Mouse (Mus musculus) monocyte, adult 2 months (primary cell): ENCODE data around the gene Slc12a3.

Experiments used
- DNase-seq, 2 experiments: peaks; one replicate each; pipeline ENCODE4 v3.0.0; 2022; ENCODE audit warnings: low spot score in 2 of 2, low read depth in 1 of 2

Gene Slc12a3

DNA sequence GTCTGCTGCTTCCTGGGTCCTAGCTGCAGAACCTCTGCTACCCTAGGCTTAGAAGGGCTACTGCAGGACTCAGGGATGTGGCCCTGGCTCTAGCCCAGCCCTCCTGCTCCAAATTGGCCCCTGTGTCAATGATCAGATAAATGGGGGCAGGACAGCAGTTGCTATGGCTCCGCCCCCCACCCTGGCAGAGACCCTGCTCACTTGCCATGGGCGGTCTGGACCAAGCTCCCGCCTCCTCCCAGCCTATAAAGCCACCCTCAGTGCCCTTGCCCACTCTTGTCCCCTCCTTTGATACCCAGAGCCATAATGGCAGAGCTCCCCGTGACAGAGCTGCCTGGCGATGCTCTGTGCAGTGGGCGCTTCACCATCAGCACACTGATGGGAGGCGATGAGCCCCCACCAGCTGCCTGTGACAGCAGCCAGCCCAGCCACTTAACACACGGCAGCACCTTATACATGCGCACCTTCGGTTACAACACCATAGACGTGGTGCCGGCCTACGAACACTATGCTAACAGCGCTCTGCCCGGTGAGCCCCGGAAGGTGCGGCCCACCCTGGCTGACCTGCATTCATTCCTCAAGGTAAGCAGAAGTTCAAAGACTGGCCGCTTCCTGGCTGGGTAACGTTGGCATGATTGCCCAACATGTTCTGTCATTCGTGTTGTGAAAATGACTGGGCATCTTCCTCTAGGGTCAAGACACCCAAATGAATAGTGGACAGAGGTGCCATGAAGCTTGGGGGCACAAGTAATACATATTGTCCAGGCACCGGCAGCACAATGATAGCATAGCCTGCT lies at the start of gene Slc12a3:
Gene Slc12a3, plus strand, starts transcription at position 270 of the 797 bp plus-strand sequence.
- no peak for DNase-seq

DNA sequence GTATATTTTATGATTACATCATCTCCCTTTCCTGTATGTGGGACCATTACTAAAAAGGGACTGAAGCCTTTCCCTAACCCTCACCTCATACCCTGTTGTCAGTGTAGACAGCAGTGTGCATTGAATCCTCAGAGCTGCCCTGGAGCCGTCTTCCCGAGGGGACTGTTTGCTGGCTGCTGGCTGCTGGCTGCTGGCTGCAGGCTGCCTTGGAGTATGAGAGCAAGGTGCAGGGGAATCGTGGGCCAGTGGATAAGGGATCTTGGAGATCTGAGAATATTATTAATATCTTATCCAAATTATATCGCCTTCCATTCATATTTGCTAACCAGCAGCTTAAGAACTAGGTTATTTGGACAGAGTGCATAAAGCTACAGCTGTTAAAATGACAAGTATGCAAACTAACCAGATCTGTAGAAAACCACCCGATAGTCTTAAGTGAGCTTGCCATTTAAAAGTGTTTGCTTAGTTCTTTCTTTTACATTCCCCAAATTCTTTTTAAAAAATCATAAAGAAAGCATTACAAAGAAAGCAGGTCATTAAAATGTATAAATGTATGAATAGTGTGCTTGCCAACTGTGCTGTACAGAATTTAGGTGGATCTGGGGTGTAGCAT lies 48.9 kb upstream of the Slc12a3 start:
- no peak for DNase-seq

DNA sequence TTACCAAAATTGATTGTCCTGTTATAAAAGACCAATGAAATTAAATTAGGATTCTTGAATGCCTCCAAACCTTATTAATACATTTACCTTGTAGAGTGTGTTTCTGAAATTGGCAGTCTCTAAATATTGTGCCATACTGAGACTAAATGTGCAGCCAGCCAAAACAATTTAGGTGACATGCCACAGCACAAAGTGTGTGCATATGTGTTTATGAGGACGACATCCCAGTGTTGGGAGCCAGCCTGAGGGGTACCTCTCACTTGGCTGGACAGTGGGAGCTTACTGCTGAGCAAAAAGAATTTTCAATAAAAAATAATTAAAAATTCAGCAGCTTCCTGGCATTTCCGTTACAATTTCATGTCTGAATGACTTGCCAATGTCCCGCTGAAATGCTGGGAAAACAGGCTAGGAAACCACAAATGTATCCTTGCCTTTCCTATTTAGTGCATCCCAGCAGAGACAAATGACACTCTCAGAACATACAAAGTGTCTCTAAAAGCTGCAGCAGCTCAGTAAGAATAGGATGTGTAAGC lies 46.5 kb upstream of the Slc12a3 start:
- DNase-seq = no peak

DNA sequence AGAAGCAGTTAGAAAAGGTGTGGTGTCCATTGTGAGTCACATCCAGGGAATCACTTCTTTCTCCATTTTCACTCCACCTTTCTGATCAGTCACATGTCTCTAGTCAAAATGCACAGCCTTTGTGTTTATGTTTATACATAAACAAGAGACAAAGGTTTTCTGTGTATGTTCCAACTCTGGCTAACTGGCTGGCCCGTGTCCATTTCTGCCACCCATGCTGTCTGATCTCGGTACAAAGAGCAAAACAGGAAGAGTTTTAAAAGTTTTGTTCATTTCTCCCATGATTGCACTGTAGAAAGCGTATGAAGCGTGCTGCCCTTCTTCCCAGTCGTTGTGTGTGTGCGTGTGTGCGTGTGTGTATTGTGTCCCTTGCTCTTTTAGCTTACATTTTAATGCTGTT lies 44.8 kb upstream of the Slc12a3 start:
- DNase-seq = no peak

DNA sequence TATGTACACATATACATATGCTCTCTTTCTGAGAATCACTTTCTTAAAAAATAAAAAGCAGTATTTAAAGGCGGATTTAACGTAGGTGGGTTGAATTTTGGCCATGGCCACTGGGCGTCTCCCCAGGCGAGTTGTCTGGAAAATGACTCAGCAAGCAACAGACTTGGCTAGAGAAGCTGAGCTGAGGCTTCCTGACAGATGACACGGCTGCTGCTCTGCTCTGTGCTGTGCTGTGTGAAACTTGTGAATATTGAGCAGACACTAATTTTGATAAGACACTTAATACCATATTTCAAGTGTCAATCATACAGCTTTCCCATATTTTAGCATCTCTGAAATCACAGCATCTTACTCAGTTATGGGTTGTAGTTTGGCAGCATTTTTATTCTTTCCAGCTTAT lies 38.4 kb upstream of the Slc12a3 start:
- DNase-seq = no peak

DNA sequence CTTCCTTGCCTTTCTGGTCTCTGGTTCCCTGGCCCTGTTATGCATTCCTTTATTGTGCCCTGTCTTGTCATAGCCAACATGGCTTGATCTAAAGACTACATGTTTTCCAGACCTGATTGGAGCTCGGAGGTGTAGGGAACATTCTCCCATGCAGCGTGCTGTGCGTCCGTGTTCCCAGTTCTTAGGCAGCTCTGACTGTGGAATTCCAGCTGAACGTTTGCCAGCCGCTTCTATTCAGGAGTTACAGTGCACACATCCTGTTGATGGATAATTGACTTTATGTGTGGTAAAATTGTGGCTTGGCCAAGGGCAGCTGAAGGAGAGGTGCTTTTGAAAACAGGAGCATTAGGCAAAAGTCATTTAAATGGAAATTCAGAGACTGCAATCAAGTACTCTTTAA lies 36.9 kb upstream of the Slc12a3 start:
- DNase-seq = no peak

DNA sequence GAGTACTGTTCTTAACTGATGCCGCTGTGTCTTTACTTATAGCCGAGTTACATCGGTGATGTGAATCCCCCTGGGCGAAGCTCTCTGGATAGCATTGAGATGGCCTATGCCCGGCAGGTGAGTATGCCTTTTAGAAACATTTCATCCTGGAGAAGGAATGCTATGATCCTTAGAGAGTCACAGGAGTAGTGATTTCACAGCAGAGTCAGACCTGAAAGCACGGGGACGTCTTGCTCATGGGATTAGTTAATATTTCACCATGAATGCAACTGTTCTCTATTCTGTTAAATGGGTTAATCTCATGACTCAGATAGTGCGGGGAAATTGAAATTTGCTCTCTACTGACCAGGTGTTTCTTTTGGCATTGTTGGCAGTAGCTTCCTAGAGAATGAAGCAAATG lies 36.4 kb upstream of the Slc12a3 start:
- no peak for DNase-seq

DNA sequence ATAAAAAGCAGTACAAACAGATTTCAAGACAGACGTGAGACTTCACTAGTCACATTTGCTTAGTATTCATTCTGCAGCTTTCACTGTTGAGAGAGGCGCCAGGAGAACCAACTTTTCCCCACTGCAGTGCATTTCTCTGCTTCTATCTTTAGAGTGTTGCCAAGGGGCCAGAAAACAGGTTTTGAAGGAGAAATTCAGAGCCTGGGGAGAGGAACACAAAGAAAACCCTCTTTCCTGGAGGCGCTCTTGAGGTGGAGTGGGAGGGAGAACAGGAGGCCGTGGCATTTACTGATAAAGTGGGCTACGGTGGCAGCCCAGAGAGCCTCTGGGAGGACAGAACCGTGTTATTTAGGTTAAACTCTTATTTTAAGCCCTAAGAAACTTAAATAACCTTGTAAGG lies 33.3 kb upstream of the Slc12a3 start:
- no peak for DNase-seq

DNA sequence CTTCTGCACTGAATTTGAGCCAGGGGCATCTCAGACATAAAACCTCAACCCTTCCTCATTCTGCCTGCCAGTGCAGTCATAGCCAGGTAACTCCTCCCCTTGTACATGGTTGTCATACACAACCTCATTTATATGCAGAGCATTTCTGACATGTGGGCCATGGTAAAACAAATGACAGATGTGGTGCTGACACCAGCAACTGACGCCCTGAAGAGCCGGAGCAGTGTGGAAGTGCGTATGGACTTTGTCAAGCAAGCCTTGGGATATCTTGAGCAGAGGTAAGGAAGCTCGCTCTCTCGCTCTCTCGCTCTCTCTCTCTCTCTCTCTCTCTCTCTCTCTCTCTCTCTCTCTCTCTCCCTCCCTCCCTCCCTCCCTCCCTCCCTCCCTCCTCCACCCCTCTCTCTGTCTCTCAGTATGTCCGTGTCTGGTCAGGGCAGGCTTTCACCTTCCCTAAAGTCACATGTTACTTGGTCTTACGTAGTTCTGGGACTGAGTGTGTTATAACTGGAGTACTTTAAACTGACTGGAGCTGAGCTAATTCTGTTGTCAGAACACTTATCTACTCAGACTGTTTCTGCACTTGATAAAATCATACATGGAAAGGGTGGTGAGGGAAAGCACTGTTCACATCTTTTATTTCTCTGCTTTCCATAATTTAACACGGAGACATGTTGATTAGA lies 32.5 kb upstream of the Slc12a3 start:
- no peak for DNase-seq

DNA sequence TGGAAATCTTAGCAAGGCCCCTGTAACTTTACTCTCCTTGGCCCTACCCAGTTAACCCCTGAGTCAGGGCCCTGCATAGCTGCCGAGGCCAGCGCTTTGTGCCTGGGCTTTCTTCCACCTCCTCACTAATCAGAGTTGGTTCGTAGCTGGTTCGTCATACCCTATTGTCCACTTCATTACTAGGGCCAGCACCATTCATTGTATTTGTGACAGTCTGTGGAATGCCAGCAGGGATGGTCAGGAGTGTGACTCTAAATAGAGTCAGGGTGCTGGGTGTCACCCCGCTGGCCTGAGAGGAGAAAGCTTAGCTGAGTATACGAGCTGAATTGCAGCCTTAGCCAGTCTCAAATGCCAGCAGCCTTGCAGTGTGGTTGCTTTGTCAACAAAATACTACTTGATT lies 31.9 kb upstream of the Slc12a3 start:
- no peak for DNase-seq

DNA sequence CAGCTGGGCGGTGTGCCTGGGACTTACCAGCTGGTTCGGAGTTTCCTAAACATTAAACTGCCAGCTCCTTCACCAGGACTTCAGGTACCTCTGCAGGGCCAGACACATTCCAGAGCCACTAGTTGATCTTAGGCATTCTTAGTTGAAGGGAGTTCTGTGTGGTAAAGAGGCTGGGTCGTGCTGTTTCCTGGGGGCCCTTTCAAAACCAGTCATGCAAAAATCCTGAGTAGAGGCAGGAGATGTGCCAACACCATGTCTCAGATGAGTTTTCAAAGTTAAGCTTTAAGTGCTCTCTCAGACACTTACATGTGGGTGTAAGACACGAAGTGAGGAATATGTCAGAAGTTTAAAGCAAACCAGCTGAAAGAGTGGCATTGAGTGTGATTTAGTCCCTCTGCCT lies 28.2 kb upstream of the Slc12a3 start:
- no peak for DNase-seq

DNA sequence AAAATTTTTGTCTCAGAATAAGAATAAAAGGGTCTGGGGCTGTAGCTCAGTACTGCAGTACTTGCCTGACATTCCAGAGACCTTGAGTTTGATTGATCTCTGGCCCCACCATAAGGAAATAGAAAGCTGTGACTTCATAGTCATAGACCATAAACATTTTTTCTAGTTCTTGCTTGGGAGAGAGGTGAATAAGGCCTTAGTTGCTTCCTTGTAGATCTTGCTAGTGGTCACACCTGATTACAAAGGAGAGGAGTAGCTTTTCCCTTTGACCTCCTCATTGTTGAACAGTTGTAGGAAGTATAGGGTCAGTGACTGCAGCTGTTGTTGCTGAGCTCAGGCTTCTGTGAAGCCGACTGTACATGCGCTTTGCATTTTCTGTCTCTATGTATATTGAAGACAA lies 24.6 kb upstream of the Slc12a3 start:
- no peak for DNase-seq

DNA sequence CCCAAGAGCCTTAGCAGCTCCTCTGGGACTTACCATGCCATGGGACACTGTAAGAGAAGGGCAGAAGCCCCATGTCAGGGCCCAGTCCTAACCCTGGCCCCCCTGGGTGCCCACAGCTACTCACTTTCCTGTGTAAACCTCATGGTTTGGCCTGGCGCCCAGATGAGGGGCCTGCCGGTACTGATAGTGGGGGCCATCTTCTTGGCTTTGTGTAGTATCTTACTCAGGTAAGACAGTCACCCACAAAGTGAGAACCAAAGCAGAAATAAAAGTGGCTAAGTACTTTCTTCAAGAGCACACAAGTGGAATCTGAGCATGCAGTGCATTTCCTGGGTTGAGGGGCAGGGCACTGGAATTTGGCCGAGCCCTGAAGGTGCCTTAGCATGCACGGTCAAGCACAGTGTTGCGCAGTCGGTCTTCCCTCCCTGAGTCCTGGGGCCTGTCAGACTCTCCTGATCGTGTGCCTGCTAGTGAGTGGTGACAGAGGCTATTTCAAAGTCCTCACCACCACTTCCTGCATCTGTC lies 21.9 kb upstream of the Slc12a3 start:
- DNase-seq = no peak

DNA sequence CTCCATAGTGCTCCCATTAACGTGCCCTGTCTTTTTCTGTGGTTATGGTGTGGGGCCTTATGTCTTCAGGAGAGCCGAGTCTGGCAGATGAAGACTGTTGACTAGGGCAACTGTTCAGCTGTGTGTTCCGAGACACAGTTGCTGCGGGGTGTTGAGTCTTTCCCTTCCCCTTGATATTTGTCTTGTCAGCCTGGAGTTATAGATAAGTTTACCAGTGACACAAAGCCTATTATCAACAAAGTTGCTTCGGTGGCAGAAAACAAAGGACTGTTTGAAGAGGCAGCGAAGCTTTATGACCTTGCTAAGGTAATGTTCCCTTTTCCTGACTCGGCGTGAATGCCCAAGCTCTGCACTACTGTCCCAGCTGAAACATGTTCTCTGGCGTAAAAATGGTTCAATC lies 21.3 kb upstream of the Slc12a3 start:
- DNase-seq = no peak

DNA sequence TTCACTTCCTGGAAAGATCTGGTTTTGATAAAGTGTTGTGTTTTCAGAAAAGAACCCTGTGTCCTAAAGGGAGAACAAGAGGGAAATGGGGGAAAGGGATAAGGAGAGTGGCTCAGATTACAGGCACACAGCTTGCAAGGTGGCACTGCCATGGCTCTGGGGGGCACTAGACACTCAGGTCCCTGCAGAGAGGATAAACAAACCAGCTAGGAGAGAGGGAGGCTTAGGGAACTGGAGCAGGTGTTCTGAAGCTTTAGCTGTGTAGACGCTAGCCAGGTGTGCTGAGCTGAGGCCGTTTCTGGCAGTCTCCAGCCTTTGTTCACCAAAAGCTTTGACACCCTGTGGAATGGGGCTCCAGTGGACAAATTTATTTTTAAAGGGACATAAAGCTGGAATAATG lies 14.9 kb upstream of the Slc12a3 start:
- no peak for DNase-seq

DNA sequence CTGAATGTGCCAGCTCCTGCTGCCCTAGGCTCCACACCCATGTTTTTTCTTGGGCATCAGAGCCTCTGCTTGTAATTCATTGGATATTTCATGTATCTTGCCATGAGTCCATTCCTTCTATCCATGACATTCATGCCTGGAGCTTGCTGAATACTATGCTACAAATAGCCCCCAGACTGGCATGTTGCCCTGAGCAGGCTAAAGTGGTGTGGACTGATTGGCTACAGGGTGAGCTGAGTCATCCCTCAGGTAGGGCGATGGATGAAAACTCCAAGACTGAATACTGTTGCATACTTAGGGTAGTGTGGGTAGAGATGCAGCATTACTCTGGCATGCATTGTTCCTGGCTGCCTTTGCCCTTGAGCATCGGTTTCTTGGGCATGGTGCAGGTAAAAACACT lies 11.8 kb upstream of the Slc12a3 start:
- no peak for DNase-seq

DNA sequence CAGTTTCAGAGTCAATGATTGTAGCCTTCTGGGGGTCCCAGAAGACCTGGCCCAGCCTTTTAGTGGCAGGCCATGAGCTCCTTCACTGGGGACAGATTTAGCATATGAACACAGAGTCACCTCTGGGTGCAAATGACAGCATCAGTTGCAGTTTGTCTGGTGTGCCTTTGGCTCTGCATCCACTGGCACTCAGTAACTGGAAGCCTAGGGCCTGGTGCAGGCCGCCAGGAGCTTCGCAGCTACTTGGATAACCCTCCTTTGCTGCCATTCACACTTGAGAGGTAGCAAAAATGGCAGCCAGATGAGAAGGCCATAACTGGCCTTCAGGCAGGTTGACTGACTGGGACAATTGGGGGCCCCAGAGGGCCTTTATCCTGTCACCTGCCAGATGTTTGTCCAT lies 11.3 kb upstream of the Slc12a3 start:
- no peak for DNase-seq

DNA sequence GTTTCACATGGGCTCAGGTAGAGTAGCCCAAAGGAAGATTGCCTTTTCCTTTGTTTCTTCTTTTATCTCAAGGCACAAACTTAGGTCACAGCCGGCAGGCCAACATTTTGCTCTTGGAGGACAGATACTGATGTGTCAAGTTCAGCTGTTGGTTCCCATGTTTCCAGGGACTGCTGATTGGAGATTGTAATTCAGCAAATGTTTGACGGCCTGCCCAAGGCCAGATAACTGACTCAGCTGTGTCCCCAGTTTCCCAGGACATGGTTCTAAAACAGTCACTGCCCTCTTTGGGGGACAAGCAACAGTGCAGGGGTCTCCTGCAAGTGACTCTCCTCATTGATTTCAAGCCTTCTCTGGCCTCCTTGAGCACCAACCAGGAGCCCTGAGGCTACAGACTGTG lies 9.0 kb upstream of the Slc12a3 start:
- no peak for DNase-seq

DNA sequence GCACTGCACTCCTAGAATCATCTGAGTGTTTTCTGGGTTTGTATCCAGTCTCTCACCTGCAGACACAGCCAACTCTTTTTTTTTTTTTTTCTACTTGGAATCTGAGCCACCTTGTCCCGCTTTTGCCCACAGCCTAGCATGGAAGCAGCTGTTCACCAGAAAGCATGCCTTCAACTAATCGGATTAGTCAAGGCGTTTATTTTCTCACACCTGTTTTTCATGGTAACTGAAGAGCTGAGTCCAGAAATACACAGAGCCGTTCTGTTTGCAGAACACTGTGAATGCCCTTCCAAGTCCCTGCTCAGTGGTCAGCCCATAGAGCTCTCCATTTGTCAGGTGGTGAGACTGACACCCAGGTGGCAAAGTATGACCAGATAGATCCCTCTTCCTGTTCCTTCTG lies 6.9 kb upstream of the Slc12a3 start:
- DNase-seq = no peak

DNA sequence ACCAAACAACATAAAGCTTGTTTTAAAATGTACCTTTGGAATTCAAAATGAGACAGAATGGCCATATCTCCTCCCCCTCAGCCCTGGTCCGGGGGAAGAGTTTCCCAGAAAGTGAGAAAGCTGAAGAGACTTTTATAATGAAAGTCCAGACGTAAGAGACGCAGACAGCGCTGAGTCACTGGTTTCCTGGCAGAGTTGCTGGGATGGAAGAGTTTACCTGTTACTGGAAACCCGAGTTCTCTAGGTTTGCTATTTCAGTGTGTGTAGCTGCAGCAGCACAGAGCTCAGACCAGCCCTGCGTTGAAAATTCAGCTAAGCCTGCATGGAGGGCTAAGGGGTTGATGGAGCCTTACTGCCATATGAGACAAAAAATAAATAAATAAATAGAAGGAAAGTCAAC lies 6.0 kb upstream of the Slc12a3 start:
- DNase-seq = no peak

DNA sequence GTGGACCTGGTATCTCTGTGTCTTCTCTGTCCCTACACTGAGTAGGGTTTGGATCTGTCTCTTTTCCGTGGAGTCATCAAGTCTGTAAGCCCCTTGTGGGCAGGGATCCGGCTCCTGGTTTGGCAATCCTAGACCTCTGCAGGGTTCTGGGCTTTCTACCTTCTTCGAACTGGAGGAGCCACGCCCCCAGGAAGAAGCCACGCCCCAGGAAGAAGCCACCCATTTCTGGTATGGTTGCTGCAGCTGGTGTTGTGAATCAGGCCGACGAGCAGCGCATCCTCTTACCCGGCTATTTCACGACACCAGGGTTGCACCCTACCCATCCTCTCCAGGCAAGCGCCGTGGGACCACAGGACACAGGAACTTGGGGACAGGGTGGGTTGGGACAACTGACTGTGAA lies 4.9 kb upstream of the Slc12a3 start:
- no peak for DNase-seq

DNA sequence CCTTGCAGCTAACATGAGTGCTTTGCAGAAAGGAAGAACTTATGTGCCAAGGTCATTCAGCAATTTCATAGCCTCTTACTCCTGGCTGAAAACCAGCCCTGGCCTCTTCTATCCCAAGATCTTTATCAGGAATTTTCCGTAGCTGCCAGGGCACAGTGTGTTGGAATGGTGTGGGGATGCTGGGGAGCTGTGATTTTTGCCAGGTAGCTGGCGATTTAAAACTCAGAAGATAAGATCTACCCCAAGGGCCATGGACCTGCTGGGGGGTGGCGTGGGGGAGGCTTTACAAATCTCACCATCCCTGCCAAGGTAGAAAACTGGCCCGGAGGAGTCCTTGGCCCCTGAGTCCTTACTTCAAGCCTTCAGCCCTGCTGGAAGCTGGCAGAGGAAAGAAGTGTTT lies 3.0 kb upstream of the Slc12a3 start:
- no peak for DNase-seq
